Mouse (Mus musculus) kidney, postnatal 14 days (tissue): ENCODE data around the gene Adamts12.

ENCODE experiments used
- DNase-seq: peaks from one replicate; pipeline ENCODE4 v3.0.0; 2022; ENCODE audit warnings: mixed read lengths

Gene Adamts12

GRCm38 (mm10) chr15:11064558-11065411, at the start of gene Adamts12:
Adamts12 (plus strand) TSS chr15:11064790.
- peak; percentile 87 for DNase-seq

GRCm38 (mm10) chr15:11014931-11015330, 49.7 kb upstream of the Adamts12 start:
- no peak for DNase-seq

GRCm38 (mm10) chr15:11026801-11027561, 37.6 kb upstream of the Adamts12 start:
- DNase-seq, result peak; percentile 41

- DNase-seq, result no peak
Observed at GRCm38 (mm10) chr15:11030188-11030587, 34.4 kb upstream of the Adamts12 start.

DNA sequence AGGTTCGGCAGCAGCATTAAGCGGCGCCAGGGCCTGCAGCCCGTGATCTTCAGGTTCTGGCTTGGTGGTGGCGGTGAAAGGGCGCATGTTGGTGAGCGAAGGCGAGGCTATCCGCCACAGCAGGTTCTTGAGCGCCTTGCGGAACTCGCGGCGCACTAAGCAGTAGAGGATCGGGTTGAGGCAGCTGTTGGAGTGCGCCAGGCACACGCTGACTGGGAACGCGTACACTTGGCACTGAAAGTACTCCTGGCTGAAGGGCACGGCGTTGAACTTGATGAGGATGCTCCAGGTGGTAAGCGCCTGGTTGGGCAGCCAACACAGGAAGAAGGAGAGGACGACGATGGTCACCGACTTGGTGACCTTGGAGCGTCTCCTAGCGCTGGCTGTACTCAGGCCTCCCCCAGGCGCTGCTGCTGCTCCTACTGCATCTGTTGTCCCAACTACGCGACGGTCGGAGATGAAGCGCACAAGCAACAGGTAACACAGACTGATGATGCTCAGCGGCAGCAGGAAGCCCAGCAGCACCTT, 28.6 kb upstream of the Adamts12 start:
- no peak for DNase-seq

GRCm38 (mm10) chr15:11036535-11037375, 27.8 kb upstream of the Adamts12 start:
- DNase-seq, result peak; percentile 18

- no peak for DNase-seq
Observed at GRCm38 (mm10) chr15:11037376-11037695, 27.3 kb upstream of the Adamts12 start.

- no peak for DNase-seq
Observed at GRCm38 (mm10) chr15:11037711-11038110, 26.9 kb upstream of the Adamts12 start, which contains the start of gene Rxfp3. Rxfp3 (minus strand) TSS chr15:11037991.

- peak; percentile 57 for DNase-seq
Observed at GRCm38 (mm10) chr15:11038476-11038875, 26.1 kb upstream of the Adamts12 start.

- no peak for DNase-seq
Observed at GRCm38 (mm10) chr15:11040067-11040466, 24.5 kb upstream of the Adamts12 start.

DNA sequence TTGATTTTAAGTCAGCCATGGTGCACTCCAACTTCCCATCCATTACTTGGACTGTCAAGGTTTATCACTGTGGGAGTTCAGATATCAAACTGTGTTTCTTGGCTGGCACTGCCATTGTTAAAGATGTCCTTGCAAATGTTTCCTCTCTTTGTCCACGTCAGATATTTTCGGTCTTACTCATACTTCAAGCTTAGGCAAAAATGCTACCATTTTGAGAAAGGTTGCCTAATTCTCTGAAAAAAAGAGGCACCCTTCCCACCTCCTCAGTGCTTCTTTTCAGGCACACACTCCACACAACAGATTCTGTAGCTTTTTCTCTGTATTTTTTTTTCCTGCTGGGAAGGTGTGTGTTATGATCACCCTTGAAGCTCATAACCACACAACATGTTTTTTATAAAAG, 23.4 kb upstream of the Adamts12 start:
- no peak for DNase-seq

DNA sequence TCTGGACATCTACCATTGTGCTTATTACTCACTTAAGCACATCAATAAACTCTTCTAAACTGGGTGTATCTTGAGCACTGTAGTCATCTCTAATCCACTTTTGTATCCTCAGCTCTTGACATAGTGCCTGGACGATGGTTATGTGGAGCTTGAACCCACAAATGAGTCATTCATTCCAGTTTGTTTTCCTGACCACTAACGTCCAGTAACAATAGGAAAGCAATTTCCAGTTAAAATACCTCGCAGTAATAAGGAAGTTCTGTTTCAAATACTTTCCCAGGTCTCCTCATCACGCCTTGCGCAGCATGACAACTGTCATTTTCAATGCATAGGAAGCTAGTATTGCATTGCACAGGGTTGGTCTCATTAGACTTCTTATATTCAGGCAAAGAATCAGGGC, 21.8 kb upstream of the Adamts12 start:
- no peak for DNase-seq

DNA sequence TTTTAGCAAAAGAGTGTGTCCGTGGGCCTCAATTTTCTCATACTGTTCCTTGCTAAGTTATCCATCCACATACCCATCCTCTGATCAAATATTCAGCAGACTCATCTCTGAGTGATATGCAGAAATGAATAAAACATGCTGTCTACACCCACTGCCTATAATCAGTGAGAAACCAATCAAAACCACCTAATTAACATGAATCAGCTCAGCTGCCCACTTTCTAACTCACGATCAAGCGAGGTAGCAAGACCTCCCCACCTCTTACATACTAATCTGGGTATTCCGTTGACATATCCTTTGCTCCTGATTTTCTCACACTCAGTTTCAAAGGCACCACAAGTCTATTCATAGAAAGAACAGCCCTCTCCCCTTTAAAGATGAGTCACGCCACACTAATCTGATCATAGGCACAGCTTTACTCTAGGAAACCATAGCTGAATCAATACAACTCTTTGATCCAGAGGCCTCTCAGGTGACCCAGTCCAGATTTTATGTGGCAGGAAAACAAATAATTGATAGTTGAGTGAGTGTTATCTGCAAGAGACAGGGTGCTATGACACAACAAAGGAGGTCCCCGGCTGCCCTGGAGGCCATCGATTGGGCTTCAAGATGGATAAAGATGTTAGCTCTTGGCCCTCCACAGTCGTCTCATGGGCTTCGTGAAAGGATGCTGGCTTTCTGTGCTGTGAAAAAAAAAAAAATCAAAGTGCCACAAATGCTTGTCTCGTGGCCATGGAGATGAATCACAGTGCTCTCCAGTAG, 10.7 kb upstream of the Adamts12 start:
- no peak for DNase-seq

GRCm38 (mm10) chr15:11054440-11055080, 10.0 kb upstream of the Adamts12 start:
- DNase-seq, result no peak

GRCm38 (mm10) chr15:11062903-11063302, 1.7 kb upstream of the Adamts12 start:
- peak; percentile 27 for DNase-seq

GRCm38 (mm10) chr15:11064160-11064557, 431 bp upstream of the Adamts12 start:
- peak; percentile 47 for DNase-seq

- DNase-seq, result no peak
Observed at GRCm38 (mm10) chr15:11065528-11066171, 1.1 kb downstream of the Adamts12 start.

DNA sequence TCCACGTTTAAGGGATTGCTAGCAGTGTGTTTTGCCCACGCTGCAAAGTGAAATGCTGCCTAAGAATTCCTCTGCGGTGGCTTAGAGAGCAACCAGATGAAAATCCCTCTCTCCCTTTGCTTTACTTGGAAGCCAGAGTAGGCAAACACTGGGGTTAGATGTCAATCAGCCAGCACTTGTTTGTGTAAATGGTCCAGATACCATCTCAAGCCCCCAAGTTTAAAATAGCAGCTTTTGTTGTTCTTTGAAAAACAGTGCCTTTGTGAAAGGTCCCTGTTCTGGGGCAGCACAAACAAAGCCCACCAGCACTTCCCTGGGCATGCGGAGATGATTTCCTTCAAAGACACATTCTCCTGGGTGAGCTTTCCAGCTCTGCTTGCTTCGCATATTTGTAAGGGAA, 1.7 kb downstream of the Adamts12 start:
- no peak for DNase-seq

DNA sequence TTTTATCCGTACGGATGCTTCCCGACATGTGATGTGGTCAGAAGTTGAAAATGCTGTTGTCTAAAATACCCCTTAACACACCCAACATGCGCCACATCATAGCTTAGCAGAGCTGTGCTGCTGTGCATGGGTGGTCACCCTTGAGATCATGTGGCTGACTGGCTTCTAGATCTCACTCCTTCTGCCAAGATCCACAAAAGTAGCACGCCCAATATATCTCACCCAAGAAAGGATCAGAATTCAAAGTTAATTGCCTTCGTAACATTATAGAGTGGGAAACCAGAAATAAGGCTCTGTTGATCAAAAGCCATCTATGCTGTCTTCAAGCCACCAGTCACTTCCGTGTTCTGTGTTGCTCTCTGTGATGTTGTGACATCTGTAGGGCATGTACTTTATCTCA, 3.3 kb downstream of the Adamts12 start:
- DNase-seq, result no peak

GRCm38 (mm10) chr15:11075726-11076361, 11.3 kb downstream of the Adamts12 start:
- DNase-seq, result no peak
